8 mouse cellular contexts compared by ENCODE assay signal in genomic region chr6:53337398-53337797, GRCm38 (mm10). TPM values are rescaled to one million over a fixed set of nuclear protein-coding genes. Genes with fewer than 3 reads are reported as not detected.
DNase-seq lines count a peak whose midpoint lies in the region; ATAC-seq lines count a peak whose summit lies in the region.

No protein-coding gene starts in this region.

- intact Hi-C loops in heart, postnatal 36 days (cut with DNase I), result no loop called here

- peak; percentile 21 for DNase-seq in urinary bladder, postnatal 14 days (ENCODE audit: low spot score)
- DNase-seq in urinary bladder, adult 2 months (ENCODE audit: low spot score), result no peak
- peak; percentile 62 to 66 for DNase-seq in gastrocnemius, adult 8-10 months (ENCODE audit: low spot score in 2 of 2)
- peak; percentile 38 to 61 for DNase-seq in heart, postnatal 36 days
- peak; percentile 15 for DNase-seq in testis, postnatal 14 days (ENCODE audit: low spot score)
- no peak for DNase-seq in layer of hippocampus, adult 9-10 months (ENCODE audit: low spot score)
- DNase-seq in layer of hippocampus, postnatal 36 days, result no peak

- no peak for ATAC-seq in monocyte, adult 5-6 weeks (replicated peaks; ENCODE audit: insufficient number of reproducible peaks, low FRiP score, low TSS enrichment, poor library complexity, severe bottlenecking)

RNA-seq across cellular contexts. Expression of gene Creb5, which starts 50.3 kb away (rescaled TPM):
- polyA plus RNA-seq in urinary bladder, adult 2 months (2012; rRNA removed), result 1.9 and 2.6 TPM in 2 replicates
- 1 to 10 TPM; 3.0 to 3.6 (median 3.4) TPM for total RNA-seq in gastrocnemius, adult 8-10 months (2022)
- 1 to 10 TPM; 9.3 to 9.4 TPM for total RNA-seq in heart, postnatal 36 days (2021)
- total RNA-seq in layer of hippocampus, postnatal 36 days (2021), result 1 to 10 TPM; 5.0 to 5.2 TPM
- 0.19 to 0.75 TPM in 2 of 3 replicates, not detected in the other for total RNA-seq in monocyte, adult 5-6 weeks (2017)

Comparison
In these comparisons a context has a peak if more than half of its experiments do, and no peak if none do; other contexts are left out.
1. DNase-seq: peak in urinary bladder, postnatal 14 days (single experiment), gastrocnemius, adult 8-10 months (2 of 2), heart, postnatal 36 days (2 of 2) and testis, postnatal 14 days (single experiment); none in urinary bladder, adult 2 months (single experiment), layer of hippocampus, adult 9-10 months (single experiment) and layer of hippocampus, postnatal 36 days (0 of 2).